Mouse (Mus musculus) right cerebral cortex, postnatal 25 days (tissue): ENCODE measurements around the gene Zfyve1.

Experiments
- DNase-seq: peaks from one replicate; pipeline ENCODE4 v3.0.0; 2022

The Zfyve1 gene

GRCm38 (mm10) chr12:83578896-83579569 lies 18.0 kb downstream of the Zfyve1 start:
- no peak for DNase-seq

DNA sequence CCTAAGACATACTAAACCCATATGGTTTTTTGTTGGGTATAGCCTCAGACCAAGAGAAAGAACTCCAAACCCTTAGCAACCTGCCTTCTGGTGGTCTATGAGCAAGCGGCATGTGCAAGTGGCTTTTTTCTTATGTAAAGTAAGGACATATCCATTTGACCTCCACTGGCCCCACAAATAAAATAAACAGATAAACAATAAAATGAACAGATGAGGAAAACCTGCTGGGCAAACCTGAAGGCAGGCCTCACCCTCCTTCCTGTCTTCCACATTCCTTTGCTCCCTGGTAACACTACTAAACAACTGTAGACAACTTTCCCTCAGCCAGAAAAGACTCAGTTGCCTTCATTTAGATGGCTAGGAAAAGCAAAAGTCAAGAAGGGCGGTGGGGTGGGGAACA lies 18.7 kb downstream of the Zfyve1 start:
- no peak for DNase-seq

GRCm38 (mm10) chr12:83577445-83577844 lies 19.6 kb downstream of the Zfyve1 start:
- no peak for DNase-seq

DNA sequence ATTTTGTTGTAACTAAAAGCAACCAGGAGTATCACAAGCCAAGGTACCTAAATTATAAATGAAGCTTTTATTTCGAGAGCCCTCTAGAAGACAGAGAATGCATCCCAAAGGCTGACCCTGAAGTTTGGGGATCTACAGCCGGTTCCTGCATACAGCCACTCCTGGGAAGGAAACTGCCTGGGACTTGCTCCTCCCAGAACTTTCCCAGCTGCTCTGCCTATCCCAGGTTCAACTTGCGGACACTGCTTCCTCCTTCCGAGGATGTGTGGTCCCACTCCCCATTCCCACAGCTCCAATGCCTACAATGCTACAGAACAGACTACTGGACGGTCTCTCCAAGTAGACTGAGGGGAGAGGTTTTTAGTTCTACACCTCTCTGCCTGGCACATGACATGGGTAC lies 24.3 kb downstream of the Zfyve1 start:
- DNase-seq, result no peak

DNA sequence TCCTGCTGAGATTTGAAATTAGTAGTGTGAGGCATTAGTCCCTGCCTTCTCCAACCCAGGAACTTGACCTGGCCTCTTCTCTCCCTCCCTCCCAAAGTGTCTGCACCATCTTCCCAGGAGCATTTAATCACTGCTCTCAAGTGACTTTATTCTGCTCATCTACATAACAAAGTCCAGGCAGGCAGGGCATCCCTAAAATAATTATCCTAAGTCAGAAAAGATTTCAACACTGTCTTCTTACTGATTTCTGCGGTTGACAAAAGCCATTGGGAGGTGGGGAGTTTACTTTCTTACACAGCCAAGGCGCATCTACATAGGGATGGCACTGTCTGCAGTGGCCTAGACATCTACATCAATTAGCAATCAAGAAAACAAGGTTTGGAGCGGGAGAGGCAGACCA lies 27.2 kb downstream of the Zfyve1 start:
- DNase-seq, result no peak

DNA sequence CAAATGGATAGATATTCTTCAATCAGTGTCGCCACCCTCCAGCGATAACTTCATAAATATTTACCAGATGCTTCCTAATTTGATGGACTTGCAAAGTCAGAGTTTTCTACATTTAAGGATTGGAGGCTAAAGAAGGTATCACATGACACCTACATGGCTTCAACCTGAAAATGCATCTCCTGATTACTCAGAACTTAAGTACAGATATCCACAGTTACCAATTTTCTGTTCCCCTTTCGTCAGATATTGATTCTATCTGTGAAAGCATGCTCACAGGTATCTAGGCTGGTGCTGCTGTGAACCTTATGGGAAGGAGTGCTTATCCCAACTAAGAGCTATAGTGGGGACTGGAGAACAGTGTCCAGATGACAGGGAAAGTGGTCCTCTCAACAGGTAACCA lies 34.4 kb downstream of the Zfyve1 start:
- DNase-seq, result no peak

- no peak for DNase-seq
Observed at GRCm38 (mm10) chr12:83560189-83560588, 36.8 kb downstream of the Zfyve1 start.

DNA sequence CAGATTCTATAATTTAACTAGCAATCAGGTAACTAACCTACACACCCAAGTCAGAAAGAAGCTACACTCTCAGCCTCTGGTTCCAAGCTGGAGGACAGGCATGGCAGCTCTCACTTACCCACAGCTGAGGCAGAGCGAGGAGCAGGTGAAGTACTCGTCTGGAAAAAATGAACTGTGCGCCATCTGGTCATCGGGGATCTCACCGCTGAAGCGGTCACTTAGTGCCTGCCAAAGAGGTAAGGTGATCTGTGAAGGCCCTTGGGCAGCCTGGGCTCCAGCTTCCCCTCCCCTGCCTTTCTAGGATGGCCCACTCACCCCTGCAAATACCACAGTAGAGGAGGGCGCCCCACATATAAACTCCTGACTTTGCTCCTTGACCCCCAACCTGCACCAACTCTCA lies 38.5 kb downstream of the Zfyve1 start:
- DNase-seq, result no peak

DNA sequence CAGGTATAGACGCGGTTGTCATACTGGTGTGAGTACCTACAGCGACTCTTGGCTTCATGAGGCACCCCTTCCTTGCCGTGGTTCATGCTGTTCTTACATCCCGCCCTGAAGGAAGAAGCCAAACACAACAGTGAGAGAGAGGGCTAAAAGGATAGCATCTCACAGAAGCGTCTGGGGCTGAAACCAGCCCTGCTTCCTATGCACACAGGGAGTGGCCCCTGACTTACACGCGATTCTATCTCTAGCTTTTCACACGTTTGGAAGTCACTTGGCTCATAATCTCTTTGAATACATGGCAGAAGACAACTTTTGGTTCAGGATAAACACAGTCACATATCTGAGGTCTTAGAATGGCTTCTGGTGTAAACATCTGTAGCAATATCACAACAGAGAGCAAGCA lies 41.4 kb downstream of the Zfyve1 start:
- no peak for DNase-seq

DNA sequence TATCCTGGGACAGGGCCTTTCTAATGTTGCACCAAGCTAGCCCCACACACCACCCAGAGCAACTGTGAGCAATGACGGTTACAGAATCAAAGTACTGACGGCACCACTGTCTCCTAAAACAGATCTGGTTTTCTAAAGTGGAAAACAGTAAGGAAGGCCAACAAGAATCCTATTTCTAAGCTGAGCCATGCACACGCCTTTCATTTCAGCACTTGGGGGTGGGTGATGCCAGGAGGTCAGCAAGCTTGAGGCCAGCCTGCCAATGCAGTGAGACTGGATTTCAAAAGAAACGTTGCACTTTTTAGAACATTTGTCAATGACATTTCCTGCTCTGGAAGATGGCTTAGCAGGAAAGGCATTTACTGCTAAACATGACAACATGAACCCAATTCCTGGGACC lies 43.2 kb downstream of the Zfyve1 start:
- no peak for DNase-seq

- DNase-seq, result no peak
Observed at GRCm38 (mm10) chr12:83551305-83551704, 45.7 kb downstream of the Zfyve1 start.

GRCm38 (mm10) chr12:83544791-83545190 lies 52.2 kb downstream of the Zfyve1 start:
- no peak for DNase-seq

- DNase-seq, result no peak
Observed at GRCm38 (mm10) chr12:83543997-83544396, 53.0 kb downstream of the Zfyve1 start.

- DNase-seq, result no peak
Observed at GRCm38 (mm10) chr12:83536039-83536438, 61.0 kb downstream of the Zfyve1 start.

DNA sequence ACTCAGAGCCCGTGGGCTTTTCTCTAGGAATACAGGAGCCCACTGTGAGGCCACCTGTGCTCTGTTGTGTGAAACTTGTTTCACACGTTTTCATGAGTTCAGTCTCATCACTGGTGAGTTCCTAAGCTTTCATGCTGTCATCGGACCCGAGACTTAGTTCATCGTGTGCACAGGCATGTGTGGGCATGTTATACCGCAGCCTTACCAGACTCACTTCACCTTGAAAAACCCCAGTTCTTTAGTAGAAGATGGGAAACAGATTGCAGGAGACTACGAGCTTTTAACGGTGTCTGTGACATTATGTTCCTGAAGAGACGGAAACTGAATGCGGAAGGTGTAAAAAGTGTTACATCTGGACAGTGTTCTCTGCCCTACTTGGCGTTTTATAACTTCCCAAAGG lies 61.6 kb downstream of the Zfyve1 start:
- no peak for DNase-seq

- DNase-seq, result no peak
Observed at GRCm38 (mm10) chr12:83534190-83534589, 62.8 kb downstream of the Zfyve1 start.

DNA sequence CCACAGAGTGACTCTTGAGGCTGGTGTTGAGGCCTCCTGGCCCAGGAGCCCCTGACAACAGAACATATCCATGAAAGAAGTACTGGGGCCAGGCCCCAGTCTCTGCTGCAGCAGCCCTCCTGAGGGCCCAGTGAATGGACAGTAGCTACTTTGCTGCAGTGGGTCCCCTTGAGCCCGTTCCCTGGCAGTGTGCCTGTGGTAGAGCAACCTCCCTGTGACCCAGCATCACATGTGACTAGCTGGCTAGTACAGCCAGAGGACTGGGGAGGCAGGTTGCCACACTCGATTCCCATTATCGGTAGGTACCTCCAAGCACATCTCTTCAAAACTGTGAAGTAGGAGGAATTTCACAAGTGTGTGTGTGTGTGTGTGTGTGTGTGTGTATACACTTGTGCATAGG lies 64.1 kb downstream of the Zfyve1 start:
- DNase-seq, result no peak

DNA sequence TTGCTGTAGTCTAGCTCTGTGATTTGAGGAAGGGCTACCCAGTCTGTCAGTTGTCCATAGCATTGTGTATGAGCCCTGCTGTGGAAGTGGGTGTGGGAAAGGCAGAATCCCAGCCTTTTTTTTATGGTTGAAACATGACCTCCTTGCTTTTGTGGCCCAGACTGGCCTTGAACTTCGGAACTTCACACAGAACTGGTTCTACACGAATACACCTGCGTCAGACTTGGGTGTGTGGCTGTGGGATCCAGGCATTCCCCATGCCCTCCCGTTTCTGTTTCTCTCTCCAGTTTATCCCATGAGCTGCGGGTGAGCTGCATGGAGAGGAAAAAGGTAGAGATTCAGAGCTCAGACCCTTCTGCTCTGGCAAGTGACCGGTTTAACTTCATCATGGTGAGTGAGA lies 65.0 kb downstream of the Zfyve1 start:
- DNase-seq, result no peak

- no peak for DNase-seq
Observed at GRCm38 (mm10) chr12:83528665-83529064, 68.4 kb downstream of the Zfyve1 start.

GRCm38 (mm10) chr12:83527816-83528215 lies 69.2 kb downstream of the Zfyve1 start:
- no peak for DNase-seq

GRCm38 (mm10) chr12:83525822-83526544 lies 71.0 kb downstream of the Zfyve1 start:
- DNase-seq, result no peak

GRCm38 (mm10) chr12:83524329-83524728 lies 72.7 kb downstream of the Zfyve1 start:
- DNase-seq, result no peak

DNA sequence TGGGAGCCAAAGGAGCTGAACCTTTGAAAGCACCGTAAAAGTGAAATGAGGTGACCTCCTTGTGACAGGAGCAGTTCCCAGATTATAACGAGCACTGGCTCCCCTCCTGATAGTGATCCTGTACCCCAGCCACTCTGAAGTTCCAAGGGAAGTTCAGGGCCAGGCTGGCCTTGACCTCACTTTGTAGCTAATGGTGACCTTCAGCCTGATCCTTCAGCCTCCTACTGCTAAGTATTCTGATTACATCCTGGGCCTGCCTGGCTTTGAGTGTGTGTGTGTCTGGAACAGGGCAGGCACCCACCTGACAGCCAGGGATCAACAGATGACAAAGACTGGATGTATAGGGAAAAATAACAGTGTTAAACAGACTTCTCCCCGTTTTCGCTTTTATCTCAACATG lies 73.1 kb downstream of the Zfyve1 start:
- no peak for DNase-seq

GRCm38 (mm10) chr12:83523056-83523455 lies 74.0 kb downstream of the Zfyve1 start:
- DNase-seq, result no peak

DNA sequence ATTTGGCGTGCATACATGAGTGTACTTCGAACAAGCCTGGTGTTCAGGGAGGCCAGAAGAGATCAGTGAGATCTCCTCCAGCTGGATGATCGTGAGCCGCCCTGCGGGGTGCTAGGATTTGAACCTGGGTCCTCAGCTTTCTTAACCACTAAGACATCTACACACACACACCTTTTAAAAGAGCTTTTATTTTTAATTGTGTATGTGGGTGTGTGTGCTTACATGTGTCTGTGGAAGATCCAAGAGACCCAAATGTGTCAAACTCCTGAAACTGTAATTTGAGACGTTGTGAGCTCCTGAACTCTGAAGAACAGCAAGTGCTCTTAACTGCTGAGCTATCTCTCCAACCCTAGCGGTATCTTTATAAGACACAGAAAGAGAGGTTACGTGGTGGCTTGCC lies 75.9 kb downstream of the Zfyve1 start:
- no peak for DNase-seq
